Mouse (Mus musculus) kidney, postnatal 0 days (tissue): Measurements from ENCODE around the gene Tmem132d. TPM values are rescaled to one million over a fixed set of nuclear protein-coding genes. Genes with fewer than 3 reads are reported as not detected.

Experiments
- ATAC-seq: fragments of 200-750 bp; cut with Nextera tagmentation; replicated peaks from 2 replicates; pipeline ENCODE4 v1.8.0; 2017; ENCODE audit warnings: low read depth, moderate number of reproducible peaks, moderate TSS enrichment, moderate library complexity; ENCODE audit not compliant: low FRiP score
- DNase-seq: peaks from one replicate; pipeline ENCODE4 v3.0.0-alpha.2; 2016; ENCODE audit warnings: low spot score
- H3K27ac ChIP-seq: fragments of 300-500 bp; sonication (generic); 2 replicates; pipeline ENCODE4 v1.5.1; 2014; ENCODE audit warnings: mild to moderate bottlenecking
- H3K27me3 ChIP-seq: fragments of 300-500 bp; sonication (generic); 2 replicates; pipeline ENCODE4 v1.6.1; 2014; ENCODE audit warnings: low read length, mixed read lengths; ENCODE audit not compliant: insufficient read depth
- H3K36me3 ChIP-seq: fragments of 300-500 bp; sonication (generic); 2 replicates; pipeline ENCODE4 v1.6.1; 2014; ENCODE audit warnings: low read length, mixed read lengths; ENCODE audit not compliant: insufficient read depth
- H3K4me1 ChIP-seq: fragments of 300-500 bp; sonication (generic); replicated peaks from 2 replicates; pipeline ENCODE4 v1.6.1; 2014; ENCODE audit warnings: antibody characterized with exemption, low read length, mixed read lengths; ENCODE audit not compliant: insufficient read depth
- H3K4me2 ChIP-seq: fragments of 300-500 bp; sonication (generic); 2 replicates; pipeline ENCODE4 v1.6.1; 2014; ENCODE audit warnings: mild to moderate bottlenecking, low read length, moderate library complexity, mixed read lengths
- H3K4me3 ChIP-seq: fragments of 300-500 bp; sonication (generic); replicated peaks from 2 replicates; pipeline ENCODE4 v1.5.1; 2014; ENCODE audit warnings: low read depth, low read length
- H3K9ac ChIP-seq: fragments of 300-500 bp; sonication (generic); 2 replicates; pipeline ENCODE4 v1.6.1; 2014; ENCODE audit warnings: low read depth, low read length
- H3K9me3 ChIP-seq: fragments of 300-500 bp; sonication (generic); replicated peaks from 2 replicates; pipeline ENCODE4 v1.6.1; 2016; ENCODE audit warnings: low read length, inconsistent platforms, mixed read lengths
- CTCF ChIP-seq: IDR thresholded peaks from 2 replicates; pipeline ENCODE4 v1.5.1; 2016; ENCODE audit warnings: antibody characterized with exemption, low read depth, mild to moderate bottlenecking, moderate library complexity
- WGBS: fragments of 180-500 bp; shearing (Covaris S2); extraction: QIAGEN DNeasy Blood & Tissue Kit; methylation state at CpG from one replicate; pipeline ENCODE4 v1.1.7; 2014; 5-methylcytosine and 5-hydroxymethylcytosine counted together
- polyA plus RNA-seq: library from polyadenylated mRNA; unstranded; fragments of >200 nt; fragmentation: Nextera tagmentation; extraction: Ambion mirVana; gene quantifications from 2 replicates; pipeline ENCODE4 v1.2.1, GENCODE M21; 2015

Gene Tmem132d
- polyA plus RNA-seq, 1 experiment from 2014 or later: 0.14 TPM

GRCm38 (mm10) chr5:128100331-128100730 lies 332.5 kb downstream of the Tmem132d start:
- ATAC-seq: no peak

GRCm38 (mm10) chr5:128099439-128099838 lies 333.4 kb downstream of the Tmem132d start:
- 86% methylated on average over 2 of the region's 2 CpGs for WGBS
- no peak for DNase-seq
- Histone ChIP-seq H3K36me3 (no peaks in the 10 kb centered on the region), H3K27me3 (no peaks in the 10 kb centered on the region), H3K4me3 (no peak overlapping the region), H3K9ac (no peak overlapping the region), H3K27ac (no peak overlapping the region), H3K9me3 (no peaks in the 10 kb centered on the region), H3K4me1 (no peaks in the 10 kb centered on the region), H3K4me2 (no peak overlapping the region)
- TF ChIP-seq CTCF: peak; percentile 49
- ATAC-seq: no peak

More at GRCm38 (mm10) chr5:128100331-128100730, 332.5 kb downstream of the Tmem132d start:
- no peaks in the 10 kb centered on the region for H3K36me3 ChIP-seq
- TF ChIP-seq CTCF: no peak
- no peaks in the 10 kb centered on the region for H3K9me3 ChIP-seq
- DNase-seq: no peak
- H3K4me3 ChIP-seq: no peak overlapping the region
- no peak overlapping the region for H3K4me2 ChIP-seq
- no peak overlapping the region for H3K27ac ChIP-seq
- H3K27me3 ChIP-seq: no peaks in the 10 kb centered on the region
- H3K9ac ChIP-seq: no peak overlapping the region
- WGBS: 74% methylated on average over 5 of the region's 5 CpGs
- no peaks in the 10 kb centered on the region for H3K4me1 ChIP-seq

GRCm38 (mm10) chr5:128090578-128090977 lies 342.3 kb downstream of the Tmem132d start:
- 81% methylated on average over 5 of the region's 5 CpGs for WGBS
- Histone ChIP-seq H3K27me3 (no peaks in the 10 kb centered on the region), H3K27ac (no peak overlapping the region), H3K4me3 (no peak overlapping the region), H3K4me2 (no peak overlapping the region), H3K9ac (no peak overlapping the region), H3K9me3 (no peaks in the 10 kb centered on the region), H3K4me1 (no peaks in the 10 kb centered on the region), H3K36me3 (no peaks in the 10 kb centered on the region)
- DNase-seq (no peak), ATAC-seq (no peak)
- TF ChIP-seq CTCF: no peak

- TF ChIP-seq CTCF: no peak
- WGBS: 14% methylated on average over 5 of the region's 5 CpGs
- ATAC-seq: no peak
- Histone ChIP-seq H3K4me2 (no peak overlapping the region), H3K9ac (no peak overlapping the region), H3K27me3 (no peaks in the 10 kb centered on the region), H3K36me3 (no peaks in the 10 kb centered on the region), H3K9me3 (no peaks in the 10 kb centered on the region), H3K4me3 (no peak overlapping the region), H3K27ac (no peak overlapping the region), H3K4me1 (no peaks in the 10 kb centered on the region)
- DNase-seq: peak; percentile 61
Observed at GRCm38 (mm10) chr5:128075456-128075855, 357.4 kb downstream of the Tmem132d start.

- H3K27me3 ChIP-seq: no peaks in the 10 kb centered on the region
- ATAC-seq (no peak), DNase-seq (peak; percentile 44)
- H3K36me3 ChIP-seq: no peaks in the 10 kb centered on the region
- no peaks in the 10 kb centered on the region for H3K9me3 ChIP-seq
- TF ChIP-seq CTCF: no peak
- H3K27ac ChIP-seq: no peak overlapping the region
- WGBS: 71% methylated on average over 2 of the region's 2 CpGs
- no peak overlapping the region for H3K9ac ChIP-seq
- no peaks in the 10 kb centered on the region for H3K4me1 ChIP-seq
- no peak overlapping the region for H3K4me2 ChIP-seq
- no peak overlapping the region for H3K4me3 ChIP-seq
Observed at GRCm38 (mm10) chr5:128072616-128073015, 360.3 kb downstream of the Tmem132d start.

- Histone ChIP-seq H3K27me3 (no peaks in the 10 kb centered on the region), H3K27ac (no peak overlapping the region), H3K4me3 (no peak overlapping the region), H3K9ac (no peak overlapping the region), H3K36me3 (no peaks in the 10 kb centered on the region), H3K4me1 (no peaks in the 10 kb centered on the region), H3K9me3 (no peaks in the 10 kb centered on the region), H3K4me2 (no peak overlapping the region)
- TF ChIP-seq CTCF: no peak
- WGBS: 80% methylated on average over 9 of the region's 9 CpGs
- DNase-seq (no peak), ATAC-seq (no peak)
Observed at GRCm38 (mm10) chr5:128041781-128042180, 391.1 kb downstream of the Tmem132d start.

- Histone ChIP-seq H3K4me2 (no peak overlapping the region), H3K27me3 (no peaks in the 10 kb centered on the region), H3K9me3 (no peaks in the 10 kb centered on the region), H3K4me3 (no peak overlapping the region), H3K27ac (no peak overlapping the region), H3K36me3 (no peaks in the 10 kb centered on the region), H3K4me1 (no peaks in the 10 kb centered on the region), H3K9ac (no peak overlapping the region)
- TF ChIP-seq CTCF: no peak
- DNase-seq: no peak
- 79% methylated on average over 6 of the region's 6 CpGs for WGBS
- no peak for ATAC-seq
Observed at GRCm38 (mm10) chr5:128040036-128040435, 392.8 kb downstream of the Tmem132d start.
